Mouse (Mus musculus): ENCODE measurements around the gene Rasa3.

GRCm38 (mm10) chr8:13654350-13655032 lies 22.9 kb downstream of the Rasa3 start:
- TF ChIP-seq CTCF (IDR thresholded peaks at IDR 0.05; ENCODE audit: low read depth) (no peak), EP300 (IDR thresholded peaks at IDR 0.05; ENCODE audit: low read depth) (no peak)

Data from liver, embryonic 14.5 days (tissue).